Mouse (Mus musculus): ENCODE results near the gene Gm10521. TPM values are rescaled to one million over a fixed set of nuclear protein-coding genes. Genes with fewer than 3 reads are reported as not detected.

Gene Gm10521
- polyA plus RNA-seq, 1 experiment from 2014 or later, result not detected

GRCm38 (mm10) chr1:171938952-171939948 is 43.8 kb downstream of the Gm10521 start:
- Histone ChIP-seq H3K36me3 (ENCODE audit: control insufficient read depth, insufficient read depth) (no peaks in the 10 kb centered on the region), H3K27me3 (ENCODE audit: control insufficient read depth, insufficient read depth, low read depth, low read length) (no peaks in the 10 kb centered on the region), H3K4me3 (ENCODE audit: low read depth, low read length) (no peak overlapping the region), H3K9ac (ENCODE audit: low read depth, low read length) (no peak overlapping the region), H3K4me1 (ENCODE audit: control insufficient read depth, low read depth, low read length) (no peaks in the 10 kb centered on the region), H3K4me2 (ENCODE audit: low read depth, low read length) (no peak overlapping the region), H3K9me3 (replicated peaks; ENCODE audit: control insufficient read depth, low read length) (no peaks in the 10 kb centered on the region), H3K27ac (ENCODE audit: low read length) (no peak overlapping the region)
- no peak for ATAC-seq (ENCODE audit: low read depth)
- WGBS (ENCODE audit: insufficient replicate concordance), result 53% methylated on average over 14 of the region's 14 CpGs

- no peak overlapping the region for H3K27ac ChIP-seq (ENCODE audit: low read length)
- 59% methylated on average over 6 of the region's 6 CpGs for WGBS (ENCODE audit: insufficient replicate concordance)
Measured at GRCm38 (mm10) chr1:171940626-171941025, 45.2 kb downstream of the Gm10521 start.

GRCm38 (mm10) chr1:171946447-171946995 is 51.1 kb downstream of the Gm10521 start:
- Histone ChIP-seq H3K4me3 (ENCODE audit: low read depth, low read length) (no peak overlapping the region), H3K36me3 (ENCODE audit: control insufficient read depth, insufficient read depth) (no peaks in the 10 kb centered on the region), H3K9me3 (replicated peaks; ENCODE audit: control insufficient read depth, low read length) (no peaks in the 10 kb centered on the region), H3K9ac (ENCODE audit: low read depth, low read length) (no peak overlapping the region), H3K4me2 (ENCODE audit: low read depth, low read length) (no peak overlapping the region), H3K27ac (ENCODE audit: low read length) (no peak overlapping the region), H3K4me1 (ENCODE audit: control insufficient read depth, low read depth, low read length) (no peaks in the 10 kb centered on the region), H3K27me3 (ENCODE audit: control insufficient read depth, insufficient read depth, low read depth, low read length) (no peaks in the 10 kb centered on the region)
- no peak for ATAC-seq (ENCODE audit: low read depth)
- 62% methylated on average over 6 of the region's 6 CpGs for WGBS (ENCODE audit: insufficient replicate concordance)

More at GRCm38 (mm10) chr1:171940626-171941025, 45.2 kb downstream of the Gm10521 start:
- no peak for ATAC-seq (ENCODE audit: low read depth)
- no peaks in the 10 kb centered on the region for H3K36me3 ChIP-seq (ENCODE audit: control insufficient read depth, insufficient read depth)
- H3K27me3 ChIP-seq (ENCODE audit: control insufficient read depth, insufficient read depth, low read depth, low read length), result no peaks in the 10 kb centered on the region
- H3K9me3 ChIP-seq (replicated peaks; ENCODE audit: control insufficient read depth, low read length), result no peaks in the 10 kb centered on the region
- no peak overlapping the region for H3K4me3 ChIP-seq (ENCODE audit: low read depth, low read length)
- H3K4me2 ChIP-seq (ENCODE audit: low read depth, low read length), result no peak overlapping the region
- no peaks in the 10 kb centered on the region for H3K4me1 ChIP-seq (ENCODE audit: control insufficient read depth, low read depth, low read length)
- no peak overlapping the region for H3K9ac ChIP-seq (ENCODE audit: low read depth, low read length)

Other genes with a start within 250 kb of the Gm10521 start
- 1.5 and 1.9 TPM in 2 replicates for gene Slamf7, start 242.6 kb upstream of the Gm10521 start, polyA plus RNA-seq (2015; fragmentation: Nextera tagmentation; extraction: Ambion mirVana)
- 10.9 and 12.0 TPM in 2 replicates for gene Cd48, start 213.7 kb upstream of the Gm10521 start, polyA plus RNA-seq (2015; fragmentation: Nextera tagmentation; extraction: Ambion mirVana)
- gene Slamf1, start 128.5 kb upstream of the Gm10521 start, polyA plus RNA-seq (2015; fragmentation: Nextera tagmentation; extraction: Ambion mirVana), result 1.6 and 1.7 TPM in 2 replicates
- gene Cd84, start 56.0 kb upstream of the Gm10521 start, polyA plus RNA-seq (2015; fragmentation: Nextera tagmentation; extraction: Ambion mirVana), result 6.4 and 7.3 TPM in 2 replicates
- gene Slamf6, start 21.9 kb downstream of the Gm10521 start, polyA plus RNA-seq (2015; fragmentation: Nextera tagmentation; extraction: Ambion mirVana), result 4.1 and 5.0 TPM in 2 replicates
- gene Vangl2, start 132.8 kb downstream of the Gm10521 start, polyA plus RNA-seq (2015; fragmentation: Nextera tagmentation; extraction: Ambion mirVana), result 0.41 and 0.57 TPM in 2 replicates
- not detected in 2 replicates for gene Nhlh1, start 161.9 kb downstream of the Gm10521 start, polyA plus RNA-seq (2015; fragmentation: Nextera tagmentation; extraction: Ambion mirVana)
- gene Copa, start 186.9 kb downstream of the Gm10521 start, polyA plus RNA-seq (2015; fragmentation: Nextera tagmentation; extraction: Ambion mirVana), result 75.9 and 82.2 TPM in 2 replicates
- gene Ncstn, start 187.1 kb downstream of the Gm10521 start, polyA plus RNA-seq (2015; fragmentation: Nextera tagmentation; extraction: Ambion mirVana), result 39.5 and 42.9 TPM in 2 replicates
- gene Pex19, start 231.1 kb downstream of the Gm10521 start, polyA plus RNA-seq (2015; fragmentation: Nextera tagmentation; extraction: Ambion mirVana), result 42.4 and 43.9 TPM in 2 replicates

Measured in liver, embryonic 16.5 days (tissue).